Mouse (Mus musculus) embryonic facial prominence, embryonic 13.5 days (tissue): ENCODE results near the gene Hist1h2bq. TPM values are rescaled to one million over a fixed set of nuclear protein-coding genes. Genes with fewer than 3 reads are reported as not detected.
A peak's percentile ranks its signal among the peaks of the same experiment; 100 is the strongest.
"Not testable (repeated sequence)": the region's sequence is repeated elsewhere in the genome, so short reads cannot be mapped to it uniquely, and the experiment has no call there.

ENCODE experiments used
- ATAC-seq: fragments of 200-750 bp; cut with Nextera tagmentation; 2 replicates; pipeline ENCODE4 v1.8.0; 2017; ENCODE audit warnings: low read depth; ENCODE audit not compliant: insufficient number of reproducible peaks, insufficient read depth, low FRiP score, low TSS enrichment
- H3K27ac ChIP-seq: fragments of 300-500 bp; sonication (generic); 2 replicates; pipeline ENCODE4 v1.5.1; 2015; ENCODE audit warnings: moderate library complexity, mild to moderate bottlenecking, inconsistent platforms
- H3K27me3 ChIP-seq: fragments of 300-500 bp; sonication (generic); 2 replicates; pipeline ENCODE4 v1.6.1; 2015; ENCODE audit warnings: mild to moderate bottlenecking, inconsistent platforms
- H3K36me3 ChIP-seq: fragments of 300-500 bp; sonication (generic); 2 replicates; pipeline ENCODE4 v1.6.1; 2015; ENCODE audit warnings: mild to moderate bottlenecking, inconsistent platforms
- H3K4me1 ChIP-seq: fragments of 300-500 bp; sonication (generic); 2 replicates; pipeline ENCODE4 v1.6.1; 2015; ENCODE audit warnings: inconsistent platforms
- H3K4me2 ChIP-seq: fragments of 300-500 bp; sonication (generic); 2 replicates; pipeline ENCODE4 v1.6.1; 2015; ENCODE audit warnings: moderate library complexity, mild to moderate bottlenecking, inconsistent platforms
- H3K4me3 ChIP-seq: fragments of 300-500 bp; sonication (generic); 2 replicates; pipeline ENCODE4 v1.5.1; 2015; ENCODE audit warnings: mild to moderate bottlenecking, inconsistent platforms
- H3K9ac ChIP-seq: fragments of 300-500 bp; sonication (generic); 2 replicates; pipeline ENCODE4 v1.6.1; 2015; ENCODE audit warnings: mild to moderate bottlenecking, inconsistent platforms
- H3K9me3 ChIP-seq: fragments of 300-500 bp; sonication (generic); 2 replicates; pipeline ENCODE4 v1.6.1; 2016; ENCODE audit warnings: inconsistent platforms
- WGBS: fragments of 180-500 bp; shearing (Covaris S2); methylation state at CpG from one replicate; pipeline ENCODE4 v1.1.7; 2015; ENCODE audit warnings: mixed read lengths; 5-methylcytosine and 5-hydroxymethylcytosine counted together
- polyA plus RNA-seq: library from polyadenylated mRNA; unstranded; fragments of >200 nt; fragmentation: Nextera tagmentation; extraction: Ambion mirVana; gene quantifications from 2 replicates; pipeline ENCODE4 v1.2.1, GENCODE M21; 2015

The Hist1h2bq gene
- 21.6 and 33.1 TPM in 2 replicates for polyA plus RNA-seq

DNA sequence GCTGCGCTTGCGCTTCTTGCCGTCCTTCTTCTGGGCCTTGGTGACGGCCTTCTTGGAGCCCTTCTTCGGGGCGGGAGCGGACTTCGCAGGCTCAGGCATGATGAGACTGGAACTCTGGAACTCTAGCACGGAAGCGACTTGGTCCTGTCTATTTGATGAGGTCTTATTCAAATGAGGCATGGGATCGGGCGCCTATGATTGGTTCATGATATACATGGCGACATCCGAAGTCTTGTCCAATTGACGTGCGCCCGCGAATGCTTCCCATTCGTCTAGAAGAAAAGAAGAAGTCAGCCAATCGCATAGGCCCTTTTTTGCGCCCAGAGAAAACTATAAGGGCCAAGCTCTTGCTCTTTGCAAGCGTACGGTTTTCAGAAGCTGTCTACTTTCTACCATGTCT lies at the start of gene Hist1h2bq, which contains the start of gene Hist1h2ao:
Hist1h2bq (minus strand) TSS at position 125 of the 400 bp plus-strand sequence.
Hist1h2ao (plus strand) TSS at position 393 of the 400 bp plus-strand sequence.
- H3K9ac ChIP-seq, H3K36me3 ChIP-seq, H3K27me3 ChIP-seq, H3K27ac ChIP-seq, H3K4me2 ChIP-seq, H3K4me1 ChIP-seq, H3K4me3 ChIP-seq, H3K9me3 ChIP-seq: not testable (repeated sequence)
- peak; percentile 96 for ATAC-seq
- no CpG with 5 or more reads among the region's 23 CpGs for WGBS

DNA sequence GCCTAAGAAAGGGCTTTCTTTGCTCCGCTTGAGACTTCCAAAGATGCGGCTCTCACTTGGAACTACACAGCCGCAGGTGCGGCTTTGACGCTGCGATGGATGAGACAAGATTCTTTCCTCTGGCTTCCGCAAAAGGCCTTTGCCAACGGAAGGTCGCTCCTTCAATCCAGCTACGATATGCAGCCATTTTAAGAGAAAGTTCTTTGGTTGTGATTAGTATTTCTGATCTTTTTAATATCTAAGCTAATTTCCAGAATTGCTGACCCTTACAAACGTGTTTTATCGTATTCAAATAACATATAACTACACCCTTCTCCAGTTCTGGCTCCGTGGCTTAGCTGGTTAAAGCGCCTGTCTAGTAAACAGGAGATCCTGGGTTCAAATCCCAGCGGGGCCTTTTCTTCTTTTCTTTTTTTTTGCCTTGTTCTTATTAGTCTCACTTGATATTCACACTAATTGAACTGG lies 45.7 kb upstream of the Hist1h2bq start:
- Histone ChIP-seq H3K4me2 (peak overlapping the region; percentile 60), H3K4me3 (peak overlapping the region; percentile 48), H3K27ac (no peak overlapping the region), H3K36me3 (no peaks in the 10 kb centered on the region), H3K9me3 (no peaks in the 10 kb centered on the region), H3K4me1 (0 out of 2 replicates have a peak, but pooled peaks cover 4% of the 10 kb centered on the region), H3K27me3 (no peaks in the 10 kb centered on the region), H3K9ac (peak overlapping the region; percentile 53; the same call in 1 of the 2 replicates)
- 2% methylated on average over 15 of the region's 15 CpGs for WGBS
- ATAC-seq = no peak

DNA sequence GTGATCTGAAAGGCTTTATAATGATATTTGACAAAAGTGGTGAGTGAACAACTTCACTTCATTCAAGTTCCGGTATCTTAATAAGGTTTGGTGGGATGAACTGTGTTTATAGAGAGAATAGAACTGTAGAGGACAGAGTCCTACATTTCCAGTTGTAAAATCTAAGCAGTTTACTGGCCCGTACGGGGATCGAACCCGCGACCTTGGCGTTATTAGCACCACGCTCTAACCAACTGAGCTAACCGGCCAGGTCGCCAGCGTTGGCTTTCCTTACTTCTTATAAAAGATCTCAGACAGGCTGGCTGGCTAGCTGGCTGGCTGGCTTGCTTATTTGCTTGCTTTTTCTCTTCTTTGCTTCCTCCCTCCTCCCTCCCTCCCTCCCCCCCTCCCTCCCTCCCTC lies 45.1 kb upstream of the Hist1h2bq start:
- H3K9ac ChIP-seq = no peak overlapping the region
- no peaks in the 10 kb centered on the region for H3K36me3 ChIP-seq
- H3K4me3 ChIP-seq = peak overlapping the region; percentile 48
- H3K27me3 ChIP-seq = no peaks in the 10 kb centered on the region
- ATAC-seq = no peak
- H3K9me3 ChIP-seq = no peaks in the 10 kb centered on the region
- WGBS = 1% methylated on average over 11 of the region's 11 CpGs
- H3K4me1 ChIP-seq = 0 out of 2 replicates have a peak, but pooled peaks cover 4% of the 10 kb centered on the region
- H3K27ac ChIP-seq = no peak overlapping the region
- peak overlapping the region; percentile 60 for H3K4me2 ChIP-seq

DNA sequence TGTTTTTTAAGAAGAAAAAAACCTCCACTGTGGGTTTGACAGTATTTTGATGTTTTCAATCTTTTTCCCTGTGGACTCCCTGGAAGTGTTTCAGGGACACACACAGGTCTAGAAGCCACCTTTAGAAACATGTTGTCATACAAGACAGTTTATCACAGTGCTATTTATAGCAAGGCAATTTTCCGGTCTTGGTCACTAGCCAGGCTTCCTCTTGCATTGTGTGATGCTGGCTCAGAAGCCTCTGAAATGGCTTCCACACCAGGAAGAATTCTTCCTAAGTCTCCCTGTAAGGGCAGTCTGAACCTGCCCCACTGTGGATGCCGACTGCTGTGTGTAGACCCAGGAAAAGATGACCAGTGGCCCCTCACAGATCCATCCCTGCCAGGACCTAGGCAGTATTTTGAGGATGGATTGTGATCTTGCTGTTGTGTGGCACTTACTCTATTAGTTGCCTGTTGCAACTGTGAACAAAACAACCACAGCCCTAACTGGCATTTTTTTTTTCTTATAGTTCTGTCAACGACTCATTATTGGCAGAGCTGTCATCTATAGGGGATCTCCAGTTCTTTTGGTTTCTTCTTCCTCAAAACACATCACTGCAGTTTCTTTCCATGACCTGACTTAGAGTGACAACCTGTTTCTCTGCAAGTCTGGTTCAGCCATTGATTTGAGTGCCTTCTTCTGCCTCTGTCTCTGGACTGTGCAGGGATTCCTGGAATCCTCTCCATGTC lies 42.4 kb upstream of the Hist1h2bq start:
- ATAC-seq = no peak
- Histone ChIP-seq H3K9ac (no peak overlapping the region), H3K9me3 (no peaks in the 10 kb centered on the region), H3K4me2 (no peak overlapping the region), H3K4me3 (no peak overlapping the region), H3K27ac (no peak overlapping the region), H3K36me3 (no peaks in the 10 kb centered on the region), H3K4me1 (no peaks in the 10 kb centered on the region), H3K27me3 (no peaks in the 10 kb centered on the region)
- 65% methylated on average over 3 of the region's 3 CpGs for WGBS

DNA sequence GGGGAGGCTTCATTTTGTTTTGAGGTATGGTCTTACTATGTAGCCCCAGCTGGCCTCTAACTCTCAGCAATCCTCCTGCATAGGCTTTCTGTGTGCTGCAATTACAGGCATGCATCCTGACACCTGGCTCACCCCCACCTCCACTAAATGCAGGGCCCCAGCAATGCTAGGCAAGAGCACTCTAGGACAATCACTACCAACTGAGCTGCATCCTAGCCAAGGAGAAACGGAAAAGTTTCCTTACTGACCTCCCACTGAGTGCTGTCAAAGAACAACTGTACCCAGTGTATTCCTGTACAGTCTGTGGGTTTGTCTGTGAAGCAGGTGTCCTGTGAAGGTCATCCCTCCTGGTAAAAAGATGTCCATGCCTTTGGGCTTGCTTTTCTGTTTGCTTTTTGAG lies 40.7 kb upstream of the Hist1h2bq start:
- not testable (repeated sequence) for H3K36me3 ChIP-seq, H3K27me3 ChIP-seq, H3K9me3 ChIP-seq, H3K9ac ChIP-seq, H3K4me1 ChIP-seq, ATAC-seq, H3K27ac ChIP-seq, H3K4me3 ChIP-seq, H3K4me2 ChIP-seq
- 38% methylated on average over 1 of the region's 1 CpGs for WGBS

DNA sequence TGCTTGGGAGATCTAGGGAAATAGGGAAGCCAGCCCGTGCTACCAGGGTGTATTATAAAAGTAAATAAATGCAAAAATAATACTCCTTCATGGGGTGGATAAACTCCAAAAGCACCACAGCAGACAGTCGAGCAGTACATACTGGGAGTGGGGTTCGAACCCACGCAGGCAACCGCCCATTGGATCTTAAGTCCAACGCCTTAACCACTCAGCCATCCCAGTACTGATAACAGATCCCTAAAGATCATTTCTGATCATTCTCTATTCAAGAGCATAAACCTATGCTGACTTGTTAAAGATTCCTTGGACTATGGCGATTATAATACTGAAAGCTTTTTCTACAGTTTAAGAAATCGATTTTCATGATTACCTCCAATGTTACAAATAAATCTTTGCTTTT lies 37.9 kb upstream of the Hist1h2bq start:
- H3K36me3 ChIP-seq = no peaks in the 10 kb centered on the region

DNA sequence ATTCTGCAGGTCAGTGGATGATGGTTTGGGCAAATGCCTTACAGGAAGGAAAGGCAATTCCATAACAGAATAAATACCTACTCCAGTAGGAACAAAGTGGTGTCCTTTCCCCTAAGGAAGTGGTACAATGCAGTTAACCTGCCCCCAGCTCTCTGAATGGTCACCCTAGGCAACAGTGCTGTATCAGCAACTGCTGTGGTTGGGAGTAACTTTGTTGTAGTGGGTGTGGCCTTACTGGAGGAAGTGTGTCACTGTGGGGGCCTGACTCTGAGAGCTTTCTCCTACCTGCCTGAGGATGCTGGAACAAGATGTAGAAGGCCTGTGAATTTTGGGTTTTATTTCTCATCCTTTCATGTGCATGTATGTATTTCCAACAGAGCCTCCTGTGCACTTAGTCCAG lies 36.4 kb upstream of the Hist1h2bq start:
- not testable (repeated sequence) for H3K4me1 ChIP-seq, H3K4me3 ChIP-seq, H3K4me2 ChIP-seq, H3K27ac ChIP-seq, H3K27me3 ChIP-seq, H3K9ac ChIP-seq, H3K36me3 ChIP-seq, H3K9me3 ChIP-seq, ATAC-seq

More for the DNA sequence above, 37.9 kb upstream of the Hist1h2bq start:
- Histone ChIP-seq H3K4me2 (no peak overlapping the region), H3K9me3 (no peaks in the 10 kb centered on the region), H3K27me3 (no peaks in the 10 kb centered on the region), H3K9ac (no peak overlapping the region), H3K4me1 (no peaks in the 10 kb centered on the region), H3K4me3 (no peak overlapping the region), H3K27ac (no peak overlapping the region)
- no peak for ATAC-seq
- 17% methylated on average over 8 of the region's 8 CpGs for WGBS

DNA sequence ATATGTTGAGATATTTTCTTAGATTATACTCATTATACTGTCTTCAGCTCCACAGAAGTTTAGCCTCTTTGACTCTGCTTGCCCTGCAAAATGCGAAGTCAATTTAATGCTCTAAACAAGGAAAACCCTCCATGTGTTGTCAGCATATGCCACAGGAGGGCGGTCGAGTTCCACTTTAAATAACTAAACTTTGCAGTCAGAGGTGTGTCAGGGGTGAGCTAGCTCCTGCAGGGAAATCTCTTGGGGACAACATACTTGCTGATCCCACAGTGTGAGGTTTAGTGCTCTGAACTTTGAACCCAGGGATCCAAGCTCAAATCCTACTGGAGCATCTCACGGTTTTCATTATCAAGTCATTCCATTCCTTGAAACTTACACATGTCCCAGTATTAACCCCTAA lies 30.5 kb upstream of the Hist1h2bq start:
- not testable (repeated sequence) for H3K27ac ChIP-seq, H3K4me1 ChIP-seq, H3K27me3 ChIP-seq, H3K9me3 ChIP-seq, H3K4me2 ChIP-seq, H3K9ac ChIP-seq, H3K36me3 ChIP-seq, H3K4me3 ChIP-seq
- ATAC-seq = 0 out of 2 replicates have a peak, but pooled peaks have one; percentile 52
- no CpG with 5 or more reads among the region's 4 CpGs for WGBS

DNA sequence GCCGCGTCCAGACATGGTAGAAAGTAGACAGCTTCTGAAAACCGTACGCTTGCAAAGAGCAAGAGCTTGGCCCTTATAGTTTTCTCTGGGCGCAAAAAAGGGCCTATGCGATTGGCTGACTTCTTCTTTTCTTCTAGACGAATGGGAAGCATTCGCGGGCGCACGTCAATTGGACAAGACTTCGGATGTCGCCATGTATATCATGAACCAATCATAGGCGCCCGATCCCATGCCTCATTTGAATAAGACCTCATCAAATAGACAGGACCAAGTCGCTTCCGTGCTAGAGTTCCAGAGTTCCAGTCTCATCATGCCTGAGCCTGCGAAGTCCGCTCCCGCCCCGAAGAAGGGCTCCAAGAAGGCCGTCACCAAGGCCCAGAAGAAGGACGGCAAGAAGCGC lies 23.5 kb upstream of the Hist1h2bq start, which contains the start of the genes Hist1h2ap and Hist1h2br:
Hist1h2ap (minus strand) TSS at position 47 of the 400 bp plus-strand sequence.
Hist1h2br (plus strand) TSS at position 283 of the 400 bp plus-strand sequence.
- ATAC-seq = peak; percentile 92
- H3K4me2 ChIP-seq, H3K36me3 ChIP-seq, H3K9ac ChIP-seq, H3K27ac ChIP-seq, H3K4me3 ChIP-seq, H3K4me1 ChIP-seq, H3K27me3 ChIP-seq, H3K9me3 ChIP-seq: not testable (repeated sequence)
- WGBS = no CpG with 5 or more reads among the region's 24 CpGs

DNA sequence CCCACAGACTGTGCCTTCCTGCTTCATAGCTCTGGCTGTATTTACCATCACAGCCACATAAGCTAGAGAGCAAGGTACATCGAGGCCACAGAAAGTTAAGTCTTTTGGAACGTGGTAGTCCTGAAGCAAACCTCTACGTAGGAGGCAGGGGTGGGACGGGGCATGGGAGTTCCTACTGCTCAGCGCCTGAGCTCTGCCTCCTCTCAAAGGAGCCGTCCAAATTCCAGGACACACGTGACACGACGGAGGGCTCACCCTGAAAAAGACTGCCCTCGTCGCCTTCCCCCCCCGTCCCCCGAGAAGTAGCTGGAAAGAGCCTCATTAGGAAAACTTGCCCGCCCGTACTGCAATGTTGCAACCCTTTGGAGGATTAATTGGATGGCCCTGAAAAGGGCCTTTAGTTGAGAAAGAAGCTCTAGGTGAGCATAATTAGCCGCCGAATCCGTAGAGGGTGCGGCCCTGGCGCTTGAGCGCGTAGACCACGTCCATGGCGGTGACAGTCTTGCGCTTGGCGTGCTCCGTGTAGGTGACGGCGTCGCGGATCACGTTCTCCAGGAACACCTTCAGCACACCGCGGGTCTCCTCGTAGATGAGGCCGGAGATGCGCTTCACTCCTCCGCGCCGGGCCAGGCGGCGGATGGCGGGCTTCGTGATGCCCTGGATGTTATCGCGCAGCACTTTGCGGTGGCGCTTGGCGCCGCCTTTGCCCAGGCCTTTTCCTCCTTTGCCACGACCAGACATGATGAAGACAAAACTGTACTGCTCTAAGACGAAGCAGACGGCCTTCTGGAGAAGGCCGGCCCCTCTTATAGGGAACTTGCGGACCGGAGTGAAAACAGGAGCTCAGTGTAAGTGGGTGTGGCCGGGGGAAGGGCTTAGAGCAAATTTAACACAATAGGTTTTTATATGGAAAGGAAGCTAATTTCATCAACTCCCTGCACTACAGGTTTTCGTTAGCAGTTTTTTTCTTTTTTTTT lies 21.7 kb upstream of the Hist1h2bq start, which contains the start of gene Hist1h4n:
Hist1h4n (minus strand) TSS at position 779 of the 977 bp plus-strand sequence.
- peak within 1 kb of the TSS; percentile 49; the same call in 1 of the 2 replicates for H3K9ac ChIP-seq
- peak; percentile 83 for ATAC-seq
- H3K27ac ChIP-seq = peak within 1 kb of the TSS; percentile 66
- H3K9me3 ChIP-seq, H3K4me1 ChIP-seq, H3K27me3 ChIP-seq, H3K36me3 ChIP-seq: not testable (repeated sequence)
- peak within 1 kb of the TSS; percentile 50 for H3K4me2 ChIP-seq
- peak within 1 kb of the TSS; percentile 29; the same call in 1 of the 2 replicates for H3K4me3 ChIP-seq
- WGBS = under 1% methylated on average over 26 of the region's 58 CpGs

DNA sequence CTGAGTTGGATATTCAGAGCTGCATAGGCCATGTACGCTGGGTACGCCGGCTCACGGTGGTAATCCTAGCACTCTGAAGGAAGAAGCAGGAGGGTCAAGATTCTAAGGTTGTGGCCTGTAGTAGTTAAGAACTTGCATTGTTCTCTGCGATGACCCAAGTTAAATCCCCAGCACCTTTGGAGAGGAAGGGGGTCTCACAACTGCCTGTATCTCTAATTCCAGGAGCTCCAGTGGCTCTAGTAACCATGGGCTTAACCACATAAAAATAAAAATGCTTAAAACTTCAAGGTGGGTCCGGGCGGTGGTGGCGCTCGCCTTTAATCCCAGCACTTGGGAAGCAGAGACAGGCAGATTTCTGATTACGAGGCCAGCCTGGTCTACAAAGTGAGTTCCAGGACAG lies 20.3 kb upstream of the Hist1h2bq start:
- Histone ChIP-seq H3K4me1 (no peaks in the 10 kb centered on the region), H3K9me3 (no peaks in the 10 kb centered on the region), H3K36me3 (no peaks in the 10 kb centered on the region), H3K27me3 (no peaks in the 10 kb centered on the region), H3K27ac (peak overlapping the region; percentile 23; the same call in 1 of the 2 replicates), H3K4me3 (no peak overlapping the region), H3K9ac (no peak overlapping the region), H3K4me2 (0 out of 2 replicates have a peak overlapping the region, but pooled peaks have one; percentile 2)
- WGBS = 87% methylated on average over 10 of the region's 10 CpGs
- ATAC-seq = no peak
